Mouse (Mus musculus) hindbrain, postnatal 0 days (tissue): ENCODE data around the gene Golga3. TPM values are rescaled to one million over a fixed set of nuclear protein-coding genes. Genes with fewer than 3 reads are reported as not detected.

ENCODE experiments used
- ATAC-seq: fragments of 200-750 bp; cut with Nextera tagmentation; 2 replicates; pipeline ENCODE4 v1.8.0; 2017; ENCODE audit warnings: mild to moderate bottlenecking, moderate TSS enrichment, moderate library complexity
- DNase-seq: peaks from one replicate; pipeline ENCODE4 v3.0.0-alpha.2; 2015; ENCODE audit warnings: low spot score
- H3K27ac ChIP-seq: fragments of 300-500 bp; sonication (generic); 2 replicates; pipeline ENCODE4 v1.5.1; 2014; ENCODE audit warnings: mild to moderate bottlenecking
- H3K27me3 ChIP-seq: fragments of 300-500 bp; sonication (generic); 2 replicates; pipeline ENCODE4 v1.6.1; 2014; ENCODE audit warnings: low read length, mixed read lengths; ENCODE audit not compliant: insufficient read depth
- H3K36me3 ChIP-seq: fragments of 300-500 bp; sonication (generic); 2 replicates; pipeline ENCODE4 v1.6.1; 2014; ENCODE audit warnings: low read length, mixed read lengths; ENCODE audit not compliant: insufficient read depth
- H3K4me1 ChIP-seq: fragments of 300-500 bp; sonication (generic); 2 replicates; pipeline ENCODE4 v1.6.1; 2014; ENCODE audit warnings: antibody characterized with exemption, low read length, mixed read lengths; ENCODE audit not compliant: insufficient read depth
- H3K4me2 ChIP-seq: fragments of 300-500 bp; sonication (generic); 2 replicates; pipeline ENCODE4 v1.6.1; 2014; ENCODE audit warnings: low read depth, mild to moderate bottlenecking, low read length, moderate library complexity, mixed read lengths
- H3K4me3 ChIP-seq: fragments of 300-500 bp; sonication (generic); 2 replicates; pipeline ENCODE4 v1.5.1; 2014; ENCODE audit warnings: low read length
- H3K9ac ChIP-seq: fragments of 300-500 bp; sonication (generic); replicated peaks from 2 replicates; pipeline ENCODE4 v1.6.1; 2014; ENCODE audit warnings: mild to moderate bottlenecking, low read length, moderate library complexity, mixed read lengths
- H3K9me3 ChIP-seq: fragments of 300-500 bp; sonication (generic); 2 replicates; pipeline ENCODE4 v1.6.1; 2016; ENCODE audit warnings: low read length, mixed read lengths
- CTCF ChIP-seq: IDR thresholded peaks from 2 replicates; pipeline ENCODE4 v1.5.1; 2016; ENCODE audit warnings: antibody characterized with exemption, control low read depth, low read depth
- whole genome bisulfite sequencing: fragments of 180-500 bp; shearing (Covaris S2); extraction: QIAGEN DNeasy Blood & Tissue Kit; methylation state at CpG from one replicate; pipeline ENCODE4 v1.1.7; 2014; 5-methylcytosine and 5-hydroxymethylcytosine counted together
- polyA plus RNA-seq: library from polyadenylated mRNA; unstranded; fragments of >200 nt; fragmentation: Nextera tagmentation; extraction: Ambion mirVana; gene quantifications from 2 replicates; pipeline ENCODE4 v1.2.1, GENCODE M21; 2015
- total RNA-seq: library from RNA; depleted of rRNA; stranded (reverse); fragments of >200 nt; gene quantifications from 2 replicates; pipeline ENCODE4 v1.2.3, GENCODE M21; 2014; rRNA removed

The Golga3 gene
- total RNA-seq (13.9 and 15.9 TPM in 2 replicates), polyA plus RNA-seq (17.2 and 18.0 TPM in 2 replicates)

- peak; percentile 99 for ATAC-seq
- Histone ChIP-seq H3K4me3 (peak within 1 kb of the TSS; percentile 91), H3K9ac (peak within 1 kb of the TSS; percentile 92), H3K27ac (peak within 1 kb of the TSS; percentile 78), H3K4me1 (peaks cover 9% of the 10 kb centered on the region; the same call in 1 of the 2 replicates), H3K9me3 (no peaks in the 10 kb centered on the region), H3K4me2 (peak within 1 kb of the TSS; percentile 81), H3K27me3 (no peaks in the 10 kb centered on the region), H3K36me3 (peaks cover under 1% of the 10 kb centered on the region; the same call in 1 of the 2 replicates)
- peak; percentile 97 for DNase-seq
- TF ChIP-seq CTCF: no peak
- under 1% methylated on average over 41 of the region's 41 CpGs for WGBS
These were observed at the start of gene Golga3 for GRCm38 (mm10) chr5:110176362-110177020. Golga3 (plus strand) TSS chr5:110176701.

- Histone ChIP-seq H3K9ac (peak within 1 kb of the TSS; percentile 75), H3K4me2 (peak within 1 kb of the TSS; percentile 83), H3K4me3 (peak within 1 kb of the TSS; percentile 86), H3K36me3 (peaks cover 5% of the 10 kb centered on the region; the same call in 1 of the 2 replicates), H3K9me3 (no peaks in the 10 kb centered on the region), H3K27me3 (no peaks in the 10 kb centered on the region), H3K4me1 (no peaks in the 10 kb centered on the region), H3K27ac (peak within 1 kb of the TSS; percentile 83)
- ATAC-seq (peak; percentile 100), DNase-seq (peak; percentile 99)
- TF ChIP-seq CTCF: peak; percentile 43
- WGBS: 4% methylated on average over 46 of the region's 46 CpGs
These were observed 41.0 kb upstream of the Golga3 start, which contains the start of gene Chfr for GRCm38 (mm10) chr5:110135293-110136086. Chfr (plus strand) TSS chr5:110135842.

GRCm38 (mm10) chr5:110136087-110136464 lies 40.4 kb upstream of the Golga3 start:
- peak overlapping the region; percentile 86 for H3K4me3 ChIP-seq
- ATAC-seq (no peak), DNase-seq (peak; percentile 24)
- no peaks in the 10 kb centered on the region for H3K27me3 ChIP-seq
- H3K9me3 ChIP-seq: no peaks in the 10 kb centered on the region
- H3K27ac ChIP-seq: peak overlapping the region; percentile 83
- peaks cover 5% of the 10 kb centered on the region; the same call in 1 of the 2 replicates for H3K36me3 ChIP-seq
- H3K4me2 ChIP-seq: peak overlapping the region; percentile 83
- WGBS: 5% methylated on average over 18 of the region's 18 CpGs
- no peak for TF ChIP-seq CTCF
- no peaks in the 10 kb centered on the region for H3K4me1 ChIP-seq
- peak overlapping the region; percentile 75 for H3K9ac ChIP-seq

GRCm38 (mm10) chr5:110137816-110138215 lies 38.7 kb upstream of the Golga3 start:
- Histone ChIP-seq H3K4me3 (no peak overlapping the region), H3K9me3 (no peaks in the 10 kb centered on the region), H3K27me3 (no peaks in the 10 kb centered on the region), H3K36me3 (peaks cover 11% of the 10 kb centered on the region; the same call in 1 of the 2 replicates), H3K4me1 (no peaks in the 10 kb centered on the region), H3K4me2 (no peak overlapping the region), H3K27ac (no peak overlapping the region), H3K9ac (no peak overlapping the region)
- TF ChIP-seq CTCF: no peak
- 96% methylated on average over 3 of the region's 3 CpGs for WGBS
- no peak for DNase-seq
- no peak for ATAC-seq

- 95% methylated on average over 3 of the region's 3 CpGs for WGBS
- DNase-seq (no peak), ATAC-seq (no peak)
- Histone ChIP-seq H3K9me3 (no peaks in the 10 kb centered on the region), H3K27me3 (no peaks in the 10 kb centered on the region), H3K36me3 (peaks cover 20% of the 10 kb centered on the region; the same call in 1 of the 2 replicates), H3K9ac (no peak overlapping the region), H3K4me2 (no peak overlapping the region), H3K27ac (no peak overlapping the region), H3K4me3 (no peak overlapping the region), H3K4me1 (no peaks in the 10 kb centered on the region)
- TF ChIP-seq CTCF: no peak
These were observed 37.2 kb upstream of the Golga3 start for GRCm38 (mm10) chr5:110139325-110139724.

- ATAC-seq (no peak), DNase-seq (no peak)
- Histone ChIP-seq H3K36me3 (peaks cover 29% of the 10 kb centered on the region; the same call in 1 of the 2 replicates), H3K9me3 (no peaks in the 10 kb centered on the region), H3K4me1 (no peaks in the 10 kb centered on the region), H3K27ac (no peak overlapping the region), H3K9ac (no peak overlapping the region), H3K4me2 (no peak overlapping the region), H3K27me3 (no peaks in the 10 kb centered on the region), H3K4me3 (no peak overlapping the region)
- TF ChIP-seq CTCF: no peak
- 95% methylated on average over 7 of the region's 7 CpGs for whole genome bisulfite sequencing
These were observed 36.1 kb upstream of the Golga3 start for GRCm38 (mm10) chr5:110140424-110140823.
